Mouse (Mus musculus) forebrain, postnatal 0 days (tissue): Measurements from ENCODE around the gene Srp9. TPM values are rescaled to one million over a fixed set of nuclear protein-coding genes. Genes with fewer than 3 reads are reported as not detected.

Experiments used
- ATAC-seq: fragments of 200-750 bp; cut with Nextera tagmentation; 2 replicates; pipeline ENCODE4 v1.8.0; 2017; ENCODE audit warnings: mild to moderate bottlenecking, moderate library complexity
- DNase-seq: peaks from one replicate; pipeline ENCODE4 v3.0.0-alpha.2; 2015
- H3K27ac ChIP-seq: fragments of 300-500 bp; sonication (generic); 2 replicates; pipeline ENCODE4 v1.5.1; 2014; ENCODE audit warnings: low read depth, mild to moderate bottlenecking, antibody characterized with exemption, low read length, moderate library complexity, mixed read lengths
- H3K27me3 ChIP-seq: fragments of 300-500 bp; sonication (generic); 2 replicates; pipeline ENCODE4 v1.6.1; 2014; ENCODE audit warnings: mild to moderate bottlenecking, low read length, mixed read lengths; ENCODE audit not compliant: insufficient read depth
- H3K36me3 ChIP-seq: fragments of 300-500 bp; sonication (generic); 2 replicates; pipeline ENCODE4 v1.6.1; 2014; ENCODE audit warnings: mild to moderate bottlenecking, moderate library complexity; ENCODE audit not compliant: insufficient read depth
- H3K4me1 ChIP-seq: fragments of 300-500 bp; sonication (generic); 2 replicates; pipeline ENCODE4 v1.6.1; 2014; ENCODE audit warnings: antibody characterized with exemption; ENCODE audit not compliant: insufficient read depth
- H3K4me2 ChIP-seq: fragments of 300-500 bp; sonication (generic); 2 replicates; pipeline ENCODE4 v1.6.1; 2014; ENCODE audit warnings: low read depth, mild to moderate bottlenecking, moderate library complexity
- H3K4me3 ChIP-seq: fragments of 300-500 bp; sonication (generic); 2 replicates; pipeline ENCODE4 v1.5.1; 2014; ENCODE audit warnings: low read depth, low read length, mixed read lengths
- H3K9ac ChIP-seq: fragments of 300-500 bp; sonication (generic); 2 replicates; pipeline ENCODE4 v1.6.1; 2014; ENCODE audit warnings: mild to moderate bottlenecking
- H3K9me3 ChIP-seq: fragments of 300-500 bp; sonication (generic); 2 replicates; pipeline ENCODE4 v1.6.1; 2016; ENCODE audit warnings: low read length
- CTCF ChIP-seq: sonication (generic); IDR thresholded peaks from 2 replicates; pipeline ENCODE4 v1.5.1; 2016; ENCODE audit warnings: antibody characterized with exemption, control low read depth, low read depth
- WGBS: fragments of 180-500 bp; shearing (Covaris S2); extraction: QIAGEN DNeasy Blood & Tissue Kit; methylation state at CpG from one replicate; pipeline ENCODE4 v1.1.7; 2014; 5-methylcytosine and 5-hydroxymethylcytosine counted together
- polyA plus RNA-seq: library from polyadenylated mRNA; unstranded; fragments of >200 nt; fragmentation: Nextera tagmentation; extraction: Ambion mirVana; gene quantifications from 2 replicates; pipeline ENCODE4 v1.2.1, GENCODE M21; 2015
- total RNA-seq: library from RNA; depleted of rRNA; stranded (reverse); fragments of >200 nt; gene quantifications from 2 replicates; pipeline ENCODE4 v1.2.3, GENCODE M21; 2014

Gene Srp9
- total and polyA plus RNA-seq, 2 experiments from 2014 or later, result 82.9 to 150 TPM

GRCm38 (mm10) chr1:182094473-182095136, 29.9 kb upstream of the Srp9 start:
- Histone ChIP-seq H3K4me3 (no peak overlapping the region), H3K9me3 (no peaks in the 10 kb centered on the region), H3K4me2 (no peak overlapping the region), H3K27me3 (no peaks in the 10 kb centered on the region), H3K36me3 (no peaks in the 10 kb centered on the region), H3K9ac (no peak overlapping the region), H3K27ac (no peak overlapping the region), H3K4me1 (0 out of 2 replicates have a peak, but pooled peaks cover 9% of the 10 kb centered on the region)
- 39% methylated on average over 15 of the region's 15 CpGs for WGBS
- ATAC-seq (no peak), DNase-seq (no peak)
- no peak for TF ChIP-seq CTCF

GRCm38 (mm10) chr1:182095240-182095741, 29.2 kb upstream of the Srp9 start:
- peak; percentile 77 for ATAC-seq
- no peaks in the 10 kb centered on the region for H3K27me3 ChIP-seq
- WGBS, result 15% methylated on average over 10 of the region's 10 CpGs
- H3K4me1 ChIP-seq, result 0 out of 2 replicates have a peak, but pooled peaks cover 9% of the 10 kb centered on the region
- H3K36me3 ChIP-seq, result no peaks in the 10 kb centered on the region
- peak; percentile 35; the same call in 1 of the 2 replicates for TF ChIP-seq CTCF
- H3K9me3 ChIP-seq, result no peaks in the 10 kb centered on the region
- H3K4me2 ChIP-seq, result 0 out of 2 replicates have a peak overlapping the region, but pooled peaks have one; percentile 21
- H3K27ac ChIP-seq, result no peak overlapping the region
- DNase-seq, result peak; percentile 48
- no peak overlapping the region for H3K4me3 ChIP-seq
- no peak overlapping the region for H3K9ac ChIP-seq

- WGBS, result 89% methylated on average over 5 of the region's 5 CpGs
- no peak for ATAC-seq
Observed at GRCm38 (mm10) chr1:182096707-182097106, 27.8 kb upstream of the Srp9 start.

GRCm38 (mm10) chr1:182099062-182099461, 25.5 kb upstream of the Srp9 start:
- TF ChIP-seq CTCF, result no peak
- no peaks in the 10 kb centered on the region for H3K9me3 ChIP-seq
- 59% methylated on average over 5 of the region's 5 CpGs for WGBS
- H3K4me2 ChIP-seq, result no peak overlapping the region
- H3K27me3 ChIP-seq, result no peaks in the 10 kb centered on the region
- H3K4me1 ChIP-seq, result 0 out of 2 replicates have a peak, but pooled peaks cover 6% of the 10 kb centered on the region
- H3K9ac ChIP-seq, result no peak overlapping the region
- H3K27ac ChIP-seq, result no peak overlapping the region
- ATAC-seq (no peak), DNase-seq (no peak)
- H3K36me3 ChIP-seq, result no peaks in the 10 kb centered on the region
- H3K4me3 ChIP-seq, result no peak overlapping the region

More at GRCm38 (mm10) chr1:182096707-182097106, 27.8 kb upstream of the Srp9 start:
- Histone ChIP-seq H3K27ac (no peak overlapping the region), H3K9ac (no peak overlapping the region), H3K4me1 (0 out of 2 replicates have a peak, but pooled peaks cover 6% of the 10 kb centered on the region), H3K36me3 (no peaks in the 10 kb centered on the region), H3K4me3 (no peak overlapping the region), H3K27me3 (no peaks in the 10 kb centered on the region), H3K9me3 (no peaks in the 10 kb centered on the region), H3K4me2 (no peak overlapping the region)
- DNase-seq, result no peak
- TF ChIP-seq CTCF, result no peak

GRCm38 (mm10) chr1:182100403-182100802, 24.1 kb upstream of the Srp9 start:
- no peak overlapping the region for H3K4me2 ChIP-seq
- H3K27ac ChIP-seq, result no peak overlapping the region
- 47% methylated on average over 3 of the region's 3 CpGs for WGBS
- no peak overlapping the region for H3K9ac ChIP-seq
- TF ChIP-seq CTCF, result no peak
- no peak overlapping the region for H3K4me3 ChIP-seq
- H3K27me3 ChIP-seq, result no peaks in the 10 kb centered on the region
- no peaks in the 10 kb centered on the region for H3K9me3 ChIP-seq
- H3K4me1 ChIP-seq, result no peaks in the 10 kb centered on the region
- no peaks in the 10 kb centered on the region for H3K36me3 ChIP-seq
- DNase-seq (no peak), ATAC-seq (no peak)

GRCm38 (mm10) chr1:182101468-182101867, 23.1 kb upstream of the Srp9 start:
- DNase-seq (no peak), ATAC-seq (no peak)
- H3K4me3 ChIP-seq, result no peak overlapping the region
- no peaks in the 10 kb centered on the region for H3K27me3 ChIP-seq
- H3K9ac ChIP-seq, result no peak overlapping the region
- no peaks in the 10 kb centered on the region for H3K4me1 ChIP-seq
- no peaks in the 10 kb centered on the region for H3K36me3 ChIP-seq
- H3K4me2 ChIP-seq, result no peak overlapping the region
- no peak for TF ChIP-seq CTCF
- H3K27ac ChIP-seq, result no peak overlapping the region
- WGBS, result 66% methylated on average over 4 of the region's 4 CpGs
- no peaks in the 10 kb centered on the region for H3K9me3 ChIP-seq

GRCm38 (mm10) chr1:182102706-182103105, 21.8 kb upstream of the Srp9 start:
- Histone ChIP-seq H3K4me2 (no peak overlapping the region), H3K27me3 (no peaks in the 10 kb centered on the region), H3K4me1 (no peaks in the 10 kb centered on the region), H3K4me3 (no peak overlapping the region), H3K36me3 (no peaks in the 10 kb centered on the region), H3K9ac (no peak overlapping the region), H3K9me3 (no peaks in the 10 kb centered on the region), H3K27ac (no peak overlapping the region)
- no peak for TF ChIP-seq CTCF
- no peak for ATAC-seq
- no peak for DNase-seq
